Mouse (Mus musculus): Measurements from ENCODE around the gene Pcdh9.

DNA sequence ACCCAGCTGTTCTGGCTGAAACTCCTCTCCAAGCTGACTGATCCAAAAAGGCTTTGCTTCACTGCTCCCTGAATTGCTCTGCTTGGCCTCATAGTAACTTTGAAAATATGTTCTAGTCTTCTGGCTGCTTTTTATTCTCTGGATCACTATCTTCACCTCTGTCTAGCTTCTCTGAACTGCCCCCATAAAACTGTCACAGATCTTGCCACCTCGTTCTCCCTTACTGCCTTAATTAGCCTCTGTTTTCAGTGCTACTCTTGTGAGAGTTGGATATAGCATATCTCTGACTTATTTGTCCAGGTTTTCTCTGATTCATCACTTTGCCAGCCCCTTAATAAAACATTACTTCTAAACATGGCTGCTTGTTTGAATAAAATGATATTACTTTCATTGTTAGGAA is 481.2 kb downstream of the Pcdh9 start:
- TF ChIP-seq CTCF (IDR thresholded peaks at IDR 0.05; ENCODE audit: low read depth, low read length), result no peak
- TF ChIP-seq POLR2AphosphoS5 (IDR thresholded peaks at IDR 0.05; ENCODE audit: insufficient replicate concordance, low read depth, low read length), result no peak
- no peak for TF ChIP-seq TAL1 (conservative IDR thresholded peaks at IDR 0.05; ENCODE audit: low read depth, low read length)

Measured in G1E (cell line).